Mouse (Mus musculus) lung, postnatal 0 days (tissue): Measurements from ENCODE around the gene Hes3. TPM values are rescaled to one million over a fixed set of nuclear protein-coding genes. Genes with fewer than 3 reads are reported as not detected.

Source experiments
- ATAC-seq: fragments of 200-750 bp; cut with Nextera tagmentation; 2 replicates; pipeline ENCODE4 v1.8.0; 2017; ENCODE audit warnings: moderate library complexity
- DNase-seq: peaks from one replicate; pipeline ENCODE4 v3.0.0-alpha.2; 2016; ENCODE audit warnings: low spot score
- H3K27ac ChIP-seq: fragments of 300-500 bp; sonication (generic); 2 replicates; pipeline ENCODE4 v1.5.1; 2014; ENCODE audit warnings: antibody characterized with exemption, mild to moderate bottlenecking, low read length, mixed read lengths
- H3K27me3 ChIP-seq: fragments of 300-500 bp; sonication (generic); replicated peaks from 2 replicates; pipeline ENCODE4 v1.6.1; 2014; ENCODE audit warnings: low read length, mixed read lengths; ENCODE audit not compliant: insufficient read depth
- H3K36me3 ChIP-seq: fragments of 300-500 bp; sonication (generic); 2 replicates; pipeline ENCODE4 v1.6.1; 2014; ENCODE audit warnings: low read length, mixed read lengths; ENCODE audit not compliant: insufficient read depth
- H3K4me1 ChIP-seq: fragments of 300-500 bp; sonication (generic); 2 replicates; pipeline ENCODE4 v1.6.1; 2014; ENCODE audit warnings: antibody characterized with exemption, low read depth, low read length, mixed read lengths; ENCODE audit not compliant: insufficient read depth
- H3K4me2 ChIP-seq: fragments of 300-500 bp; sonication (generic); replicated peaks from 2 replicates; pipeline ENCODE4 v1.6.1; 2014; ENCODE audit warnings: low read depth, mild to moderate bottlenecking, low read length, moderate library complexity, mixed read lengths
- H3K4me3 ChIP-seq: fragments of 300-500 bp; sonication (generic); 2 replicates; pipeline ENCODE4 v1.5.1; 2014; ENCODE audit warnings: low read depth, low read length
- H3K9ac ChIP-seq: fragments of 300-500 bp; sonication (generic); replicated peaks from 2 replicates; pipeline ENCODE4 v1.6.1; 2014; ENCODE audit warnings: low read depth, mild to moderate bottlenecking
- H3K9me3 ChIP-seq: fragments of 300-500 bp; sonication (generic); 2 replicates; pipeline ENCODE4 v1.6.1; 2016; ENCODE audit warnings: low read length, mixed read lengths
- CTCF ChIP-seq: IDR thresholded peaks from 2 replicates; pipeline ENCODE4 v1.5.1; 2016; ENCODE audit warnings: antibody characterized with exemption, mild to moderate bottlenecking
- EP300 ChIP-seq: IDR thresholded peaks from 2 replicates; pipeline ENCODE4 v1.6.1; 2016; ENCODE audit warnings: antibody characterized with exemption, mild to moderate bottlenecking, control low read depth
- WGBS: fragments of 180-500 bp; shearing (Covaris S2); extraction: QIAGEN DNeasy Blood & Tissue Kit; methylation state at CpG from one replicate; pipeline ENCODE4 v1.1.7; 2014; 5-methylcytosine and 5-hydroxymethylcytosine counted together
- polyA plus RNA-seq: library from polyadenylated mRNA; unstranded; fragments of >200 nt; fragmentation: Nextera tagmentation; extraction: Ambion mirVana; gene quantifications from 2 replicates; pipeline ENCODE4 v1.2.1, GENCODE M21; 2015

Gene Hes3
- polyA plus RNA-seq, 1 experiment from 2014 or later, result not detected

- 79% methylated on average over 9 of the region's 9 CpGs for WGBS
- Histone ChIP-seq H3K4me1 (no peaks in the 10 kb centered on the region), H3K4me2 (no peak overlapping the region), H3K27ac (no peak overlapping the region), H3K4me3 (no peak overlapping the region), H3K9me3 (no peaks in the 10 kb centered on the region), H3K27me3 (peaks cover 2% of the 10 kb centered on the region; the same call in 1 of the 2 replicates), H3K36me3 (no peaks in the 10 kb centered on the region), H3K9ac (no peak overlapping the region)
- ATAC-seq (no peak), DNase-seq (no peak)
- TF ChIP-seq CTCF (no peak), EP300 (no peak)
These were observed 16.1 kb upstream of the Hes3 start for GRCm38 (mm10) chr4:152307542-152307941.

- H3K9ac ChIP-seq, result no peak overlapping the region
- H3K4me3 ChIP-seq, result no peak overlapping the region
- DNase-seq (no peak), ATAC-seq (no peak)
- no peak overlapping the region for H3K4me2 ChIP-seq
- H3K9me3 ChIP-seq, result no peaks in the 10 kb centered on the region
- TF ChIP-seq CTCF (no peak), EP300 (no peak)
- WGBS, result 69% methylated on average over 6 of the region's 6 CpGs
- no peaks in the 10 kb centered on the region for H3K27me3 ChIP-seq
- H3K36me3 ChIP-seq, result no peaks in the 10 kb centered on the region
- no peak overlapping the region for H3K27ac ChIP-seq
- no peaks in the 10 kb centered on the region for H3K4me1 ChIP-seq
These were observed 14.5 kb upstream of the Hes3 start for GRCm38 (mm10) chr4:152305991-152306390.

- H3K9ac ChIP-seq, result no peak overlapping the region
- H3K36me3 ChIP-seq, result no peaks in the 10 kb centered on the region
- TF ChIP-seq CTCF (no peak), EP300 (no peak)
- H3K4me1 ChIP-seq, result no peaks in the 10 kb centered on the region
- no peak overlapping the region for H3K27ac ChIP-seq
- H3K4me3 ChIP-seq, result no peak overlapping the region
- no peak for ATAC-seq
- H3K27me3 ChIP-seq, result no peaks in the 10 kb centered on the region
- DNase-seq, result no peak
- H3K4me2 ChIP-seq, result no peak overlapping the region
- 85% methylated on average over 6 of the region's 6 CpGs for WGBS
- H3K9me3 ChIP-seq, result no peaks in the 10 kb centered on the region
These were observed 13.2 kb upstream of the Hes3 start for GRCm38 (mm10) chr4:152304685-152305084.

- Histone ChIP-seq H3K4me2 (no peak overlapping the region), H3K4me3 (no peak overlapping the region), H3K27me3 (no peaks in the 10 kb centered on the region), H3K9ac (no peak overlapping the region), H3K4me1 (peaks cover 5% of the 10 kb centered on the region; the same call in 1 of the 2 replicates), H3K27ac (no peak overlapping the region), H3K9me3 (no peaks in the 10 kb centered on the region), H3K36me3 (no peaks in the 10 kb centered on the region)
- no peak for ATAC-seq
- DNase-seq, result no peak
- TF ChIP-seq EP300, result no peak
- no peak for TF ChIP-seq CTCF
- WGBS, result 89% methylated on average over 10 of the region's 10 CpGs
These were observed 11.7 kb upstream of the Hes3 start for GRCm38 (mm10) chr4:152303172-152303571.

- no peaks in the 10 kb centered on the region for H3K27me3 ChIP-seq
- 73% methylated on average over 11 of the region's 11 CpGs for WGBS
- no peak for TF ChIP-seq EP300
- TF ChIP-seq CTCF, result no peak
- H3K27ac ChIP-seq, result no peak overlapping the region
- H3K36me3 ChIP-seq, result no peaks in the 10 kb centered on the region
- no peak overlapping the region for H3K9ac ChIP-seq
- H3K9me3 ChIP-seq, result no peaks in the 10 kb centered on the region
- H3K4me2 ChIP-seq, result no peak overlapping the region
- DNase-seq (no peak), ATAC-seq (no peak)
- H3K4me1 ChIP-seq, result peaks cover 10% of the 10 kb centered on the region; the same call in 1 of the 2 replicates
- no peak overlapping the region for H3K4me3 ChIP-seq
These were observed 10.6 kb upstream of the Hes3 start for GRCm38 (mm10) chr4:152302012-152302411.

- ATAC-seq (no peak), DNase-seq (no peak)
- no peak overlapping the region for H3K4me2 ChIP-seq
- 92% methylated on average over 8 of the region's 8 CpGs for WGBS
- TF ChIP-seq EP300, result no peak
- TF ChIP-seq CTCF, result no peak
- no peaks in the 10 kb centered on the region for H3K9me3 ChIP-seq
- H3K36me3 ChIP-seq, result no peaks in the 10 kb centered on the region
- H3K4me3 ChIP-seq, result no peak overlapping the region
- no peak overlapping the region for H3K27ac ChIP-seq
- H3K9ac ChIP-seq, result no peak overlapping the region
- H3K4me1 ChIP-seq, result peaks cover 10% of the 10 kb centered on the region; the same call in 1 of the 2 replicates
- H3K27me3 ChIP-seq, result no peaks in the 10 kb centered on the region
These were observed 8.9 kb upstream of the Hes3 start for GRCm38 (mm10) chr4:152300375-152300774.

- DNase-seq (no peak), ATAC-seq (no peak)
- Histone ChIP-seq H3K9ac (no peak overlapping the region), H3K9me3 (no peaks in the 10 kb centered on the region), H3K27me3 (0 out of 2 replicates have a peak, but pooled peaks cover 2% of the 10 kb centered on the region), H3K4me2 (no peak overlapping the region), H3K36me3 (no peaks in the 10 kb centered on the region), H3K4me1 (peaks cover 10% of the 10 kb centered on the region; the same call in 1 of the 2 replicates), H3K4me3 (no peak overlapping the region), H3K27ac (no peak overlapping the region)
- TF ChIP-seq CTCF (no peak), EP300 (no peak)
- WGBS, result 83% methylated on average over 14 of the region's 14 CpGs
These were observed 7.4 kb upstream of the Hes3 start for GRCm38 (mm10) chr4:152298836-152299235.
